Mouse (Mus musculus) liver, embryonic 13.5 days (tissue): ENCODE measurements around the gene Parg. TPM values are rescaled to one million over a fixed set of nuclear protein-coding genes. Genes with fewer than 3 reads are reported as not detected.
A peak's percentile ranks its signal among the peaks of the same experiment; 100 is the strongest.

Source experiments
- ATAC-seq: fragments of 200-750 bp; cut with Nextera tagmentation; 2 replicates; pipeline ENCODE4 v1.8.0; 2017; ENCODE audit warnings: low read depth, mild to moderate bottlenecking, moderate number of reproducible peaks, moderate library complexity
- DNase-seq: peaks from one replicate; pipeline ENCODE4 v3.0.0; 2022
- H3K27ac ChIP-seq: fragments of 300-500 bp; sonication (generic); 2 replicates; pipeline ENCODE4 v1.5.1; 2015; ENCODE audit warnings: moderate library complexity, mild to moderate bottlenecking, inconsistent platforms
- H3K27me3 ChIP-seq: fragments of 300-500 bp; sonication (generic); 2 replicates; pipeline ENCODE4 v1.6.1; 2015; ENCODE audit warnings: mild to moderate bottlenecking, inconsistent platforms
- H3K36me3 ChIP-seq: fragments of 300-500 bp; sonication (generic); 2 replicates; pipeline ENCODE4 v1.6.1; 2015; ENCODE audit warnings: mild to moderate bottlenecking, inconsistent platforms
- H3K4me1 ChIP-seq: fragments of 300-500 bp; sonication (generic); replicated peaks from 2 replicates; pipeline ENCODE4 v1.6.1; 2015; ENCODE audit warnings: inconsistent platforms
- H3K4me2 ChIP-seq: fragments of 300-500 bp; sonication (generic); 2 replicates; pipeline ENCODE4 v1.6.1; 2015; ENCODE audit warnings: inconsistent platforms, mild to moderate bottlenecking, moderate library complexity
- H3K4me3 ChIP-seq: fragments of 300-500 bp; sonication (generic); replicated peaks from 2 replicates; pipeline ENCODE4 v1.5.1; 2015; ENCODE audit warnings: mild to moderate bottlenecking, inconsistent platforms
- H3K9ac ChIP-seq: fragments of 300-500 bp; sonication (generic); 2 replicates; pipeline ENCODE4 v1.6.1; 2015; ENCODE audit warnings: mild to moderate bottlenecking, inconsistent platforms
- H3K9me3 ChIP-seq: fragments of 300-500 bp; sonication (generic); replicated peaks from 2 replicates; pipeline ENCODE4 v1.6.1; 2016; ENCODE audit warnings: inconsistent platforms
- WGBS: fragments of 180-500 bp; shearing (Covaris S2); methylation state at CpG from one replicate; pipeline ENCODE4 v1.1.7; 2015; ENCODE audit not compliant: insufficient replicate concordance; 5-methylcytosine and 5-hydroxymethylcytosine counted together
- polyA plus RNA-seq: library from polyadenylated mRNA; unstranded; fragments of >200 nt; fragmentation: Nextera tagmentation; extraction: Ambion mirVana; gene quantifications from 2 replicates; pipeline ENCODE4 v1.2.1, GENCODE M21; 2015

Parg gene
- polyA plus RNA-seq, 1 experiment from 2014 or later: 14.6 TPM

- Histone ChIP-seq H3K9ac (no peak overlapping the region), H3K4me3 (no peak overlapping the region), H3K27me3 (no peaks in the 10 kb centered on the region), H3K36me3 (peaks cover 36% of the 10 kb centered on the region), H3K9me3 (no peaks in the 10 kb centered on the region), H3K4me1 (no peaks in the 10 kb centered on the region), H3K27ac (no peak overlapping the region), H3K4me2 (no peak overlapping the region)
- no peak for ATAC-seq
- 84% methylated on average over 6 of the region's 6 CpGs for WGBS
- no peak for DNase-seq
Observed at GRCm38 (mm10) chr14:32260830-32261229, 59.1 kb downstream of the Parg start.

- Histone ChIP-seq H3K9ac (no peak overlapping the region), H3K4me1 (no peaks in the 10 kb centered on the region), H3K4me3 (no peak overlapping the region), H3K36me3 (peaks cover 36% of the 10 kb centered on the region), H3K4me2 (no peak overlapping the region), H3K27ac (no peak overlapping the region), H3K9me3 (no peaks in the 10 kb centered on the region), H3K27me3 (no peaks in the 10 kb centered on the region)
- DNase-seq (no peak), ATAC-seq (no peak)
- 65% methylated on average over 2 of the region's 2 CpGs for WGBS
Observed at GRCm38 (mm10) chr14:32261741-32262140, 60.0 kb downstream of the Parg start.

- Histone ChIP-seq H3K9ac (no peak overlapping the region), H3K4me1 (no peaks in the 10 kb centered on the region), H3K36me3 (peaks cover 20% of the 10 kb centered on the region), H3K4me3 (no peak overlapping the region), H3K4me2 (no peak overlapping the region), H3K9me3 (no peaks in the 10 kb centered on the region), H3K27me3 (no peaks in the 10 kb centered on the region), H3K27ac (no peak overlapping the region)
- 56% methylated on average over 2 of the region's 2 CpGs for WGBS
- DNase-seq (no peak), ATAC-seq (no peak)
Observed at GRCm38 (mm10) chr14:32268999-32269398, 67.2 kb downstream of the Parg start.

GRCm38 (mm10) chr14:32269589-32269988, 67.8 kb downstream of the Parg start:
- H3K9me3 ChIP-seq: no peaks in the 10 kb centered on the region
- H3K36me3 ChIP-seq: peaks cover 19% of the 10 kb centered on the region
- WGBS: 82% methylated on average over 4 of the region's 4 CpGs
- no peak overlapping the region for H3K4me3 ChIP-seq
- H3K4me1 ChIP-seq: no peaks in the 10 kb centered on the region
- ATAC-seq: no peak
- DNase-seq: no peak
- H3K9ac ChIP-seq: no peak overlapping the region
- H3K27ac ChIP-seq: no peak overlapping the region
- no peak overlapping the region for H3K4me2 ChIP-seq
- H3K27me3 ChIP-seq: no peaks in the 10 kb centered on the region

- DNase-seq (no peak), ATAC-seq (no peak)
- no peak overlapping the region for H3K27ac ChIP-seq
- no peak overlapping the region for H3K9ac ChIP-seq
- no peak overlapping the region for H3K4me3 ChIP-seq
- no peaks in the 10 kb centered on the region for H3K4me1 ChIP-seq
- no peaks in the 10 kb centered on the region for H3K9me3 ChIP-seq
- H3K36me3 ChIP-seq: peaks cover 8% of the 10 kb centered on the region
- 81% methylated on average over 12 of the region's 12 CpGs for WGBS
- no peak overlapping the region for H3K4me2 ChIP-seq
- no peaks in the 10 kb centered on the region for H3K27me3 ChIP-seq
Observed at GRCm38 (mm10) chr14:32301622-32302021, 99.9 kb downstream of the Parg start.

GRCm38 (mm10) chr14:32302423-32302822, 100.7 kb downstream of the Parg start:
- H3K4me2 ChIP-seq: no peak overlapping the region

GRCm38 (mm10) chr14:32304921-32305320, 103.2 kb downstream of the Parg start:
- H3K27ac ChIP-seq: no peak overlapping the region

More at GRCm38 (mm10) chr14:32302423-32302822, 100.7 kb downstream of the Parg start:
- Histone ChIP-seq H3K27me3 (no peaks in the 10 kb centered on the region), H3K4me1 (no peaks in the 10 kb centered on the region), H3K9me3 (no peaks in the 10 kb centered on the region), H3K9ac (no peak overlapping the region), H3K4me3 (no peak overlapping the region), H3K36me3 (peaks cover 8% of the 10 kb centered on the region), H3K27ac (no peak overlapping the region)
- ATAC-seq (no peak), DNase-seq (no peak)
- 75% methylated on average over 7 of the region's 7 CpGs for WGBS

GRCm38 (mm10) chr14:32309876-32310275, 108.1 kb downstream of the Parg start:
- no peak for ATAC-seq
- 38% methylated on average over 8 of the region's 8 CpGs for WGBS

More at GRCm38 (mm10) chr14:32304921-32305320, 103.2 kb downstream of the Parg start:
- no peaks in the 10 kb centered on the region for H3K9me3 ChIP-seq
- DNase-seq: no peak
- no peak for ATAC-seq
- H3K27me3 ChIP-seq: no peaks in the 10 kb centered on the region
- H3K4me3 ChIP-seq: no peak overlapping the region
- H3K36me3 ChIP-seq: no peaks in the 10 kb centered on the region; the same call in 1 of the 2 replicates
- H3K4me2 ChIP-seq: no peak overlapping the region
- 83% methylated on average over 8 of the region's 8 CpGs for WGBS
- H3K9ac ChIP-seq: no peak overlapping the region
- H3K4me1 ChIP-seq: no peaks in the 10 kb centered on the region

GRCm38 (mm10) chr14:32311381-32312035, 109.8 kb downstream of the Parg start:
- Histone ChIP-seq H3K9ac (no peak overlapping the region), H3K4me1 (no peaks in the 10 kb centered on the region), H3K27ac (no peak overlapping the region), H3K9me3 (no peaks in the 10 kb centered on the region), H3K36me3 (no peaks in the 10 kb centered on the region), H3K27me3 (no peaks in the 10 kb centered on the region), H3K4me2 (no peak overlapping the region), H3K4me3 (no peak overlapping the region)
- 76% methylated on average over 2 of the region's 2 CpGs for WGBS
- ATAC-seq (no peak), DNase-seq (no peak)

More at GRCm38 (mm10) chr14:32309876-32310275, 108.1 kb downstream of the Parg start:
- no peak overlapping the region for H3K4me3 ChIP-seq
- H3K27me3 ChIP-seq: no peaks in the 10 kb centered on the region
- H3K9me3 ChIP-seq: no peaks in the 10 kb centered on the region
- DNase-seq: no peak
- H3K36me3 ChIP-seq: no peaks in the 10 kb centered on the region
- no peak overlapping the region for H3K27ac ChIP-seq
- H3K4me1 ChIP-seq: no peaks in the 10 kb centered on the region
- H3K9ac ChIP-seq: no peak overlapping the region
- no peak overlapping the region for H3K4me2 ChIP-seq

- no peaks in the 10 kb centered on the region for H3K9me3 ChIP-seq
- DNase-seq: no peak
- no peak overlapping the region for H3K4me2 ChIP-seq
- 0 out of 2 replicates have a peak, but pooled peaks cover 3% of the 10 kb centered on the region for H3K27me3 ChIP-seq
- no peak overlapping the region for H3K27ac ChIP-seq
- H3K36me3 ChIP-seq: no peaks in the 10 kb centered on the region
- H3K4me1 ChIP-seq: peaks cover 9% of the 10 kb centered on the region; the same call in 1 of the 2 replicates
- no peak overlapping the region for H3K4me3 ChIP-seq
- no peak overlapping the region for H3K9ac ChIP-seq
- WGBS: 14% methylated on average over 4 of the region's 4 CpGs
- ATAC-seq: no peak
Observed at GRCm38 (mm10) chr14:32317822-32318221, 116.1 kb downstream of the Parg start.

GRCm38 (mm10) chr14:32321732-32322685, 120.3 kb downstream of the Parg start, which contains the start of gene Ogdhl:
Gene Ogdhl (plus strand): TSS chr14:32322019.
- Histone ChIP-seq H3K4me1 (peaks cover 9% of the 10 kb centered on the region; the same call in 1 of the 2 replicates), H3K9me3 (no peaks in the 10 kb centered on the region), H3K36me3 (no peaks in the 10 kb centered on the region), H3K4me3 (peak within 1 kb of the TSS; percentile 64), H3K27me3 (0 out of 2 replicates have a peak, but pooled peaks cover 3% of the 10 kb centered on the region), H3K4me2 (peak within 1 kb of the TSS; percentile 76), H3K27ac (no peak within 1 kb of the TSS), H3K9ac (peak within 1 kb of the TSS; percentile 55; the same call in 1 of the 2 replicates)
- DNase-seq: peak; percentile 50
- peak; percentile 63 for ATAC-seq
- 3% methylated on average over 49 of the region's 50 CpGs for whole genome bisulfite sequencing
